Mouse (Mus musculus) 3134 (cell line): ENCODE results near the gene Rc3h2.

Experiments
- DNase-seq: peaks from one replicate; pipeline ENCODE4 v3.0.0-alpha.2; 2011; ENCODE audit warnings: low spot score; ENCODE audit not compliant: insufficient read length; ENCODE audit errors: extremely low read depth

Gene Rc3h2

DNA sequence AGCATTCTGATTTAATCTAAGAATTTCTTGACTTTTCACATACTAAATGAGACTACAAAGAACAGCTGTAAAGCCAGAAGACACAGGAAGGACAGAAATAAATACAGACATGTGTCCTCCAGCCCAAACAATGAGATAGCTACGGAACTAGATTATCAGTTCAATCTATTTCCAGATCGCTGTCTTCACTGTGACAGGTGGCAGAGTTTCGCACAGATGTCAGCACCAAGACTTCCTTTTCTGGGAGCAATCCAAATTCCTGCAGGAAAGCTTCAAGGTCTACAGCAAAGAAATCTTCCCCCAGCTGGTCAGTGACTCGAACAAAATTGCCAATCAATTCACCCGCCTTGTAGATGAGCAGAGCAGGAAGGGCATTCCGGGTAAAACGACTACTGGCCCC, 71.0 kb downstream of the Rc3h2 start:
- no peak for DNase-seq

DNA sequence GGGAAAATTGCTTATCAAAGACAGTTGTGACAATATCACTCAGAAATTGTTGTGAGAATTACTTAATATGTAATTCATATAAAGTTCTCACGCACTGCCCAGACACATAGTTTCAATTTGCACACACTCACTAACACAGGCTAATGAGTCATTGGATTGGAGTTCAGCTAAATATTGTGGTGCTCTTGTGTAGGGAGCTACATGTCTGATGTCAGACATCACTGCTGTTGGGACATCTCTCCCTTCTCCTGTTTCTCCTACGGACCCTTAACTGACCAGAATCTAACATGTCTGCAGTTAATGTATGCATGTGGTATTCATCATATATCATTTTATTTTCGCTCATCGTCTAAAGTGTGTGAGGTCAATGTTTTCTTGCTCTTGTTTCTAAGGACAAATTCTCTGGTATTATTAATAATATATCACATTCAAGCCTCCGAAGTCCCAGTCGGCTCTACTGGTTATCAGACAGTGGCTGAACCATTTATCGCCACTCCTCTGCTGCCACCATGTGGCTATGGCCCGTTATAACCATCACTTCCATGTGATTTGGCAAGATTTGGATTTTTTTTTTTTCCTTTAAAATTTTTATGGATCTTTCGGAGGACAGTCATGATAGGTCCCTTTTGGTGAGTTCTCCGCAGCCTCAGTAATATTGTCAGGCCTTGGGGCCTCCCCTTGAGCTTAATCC, 84.1 kb downstream of the Rc3h2 start:
- peak; percentile 18 for DNase-seq

DNA sequence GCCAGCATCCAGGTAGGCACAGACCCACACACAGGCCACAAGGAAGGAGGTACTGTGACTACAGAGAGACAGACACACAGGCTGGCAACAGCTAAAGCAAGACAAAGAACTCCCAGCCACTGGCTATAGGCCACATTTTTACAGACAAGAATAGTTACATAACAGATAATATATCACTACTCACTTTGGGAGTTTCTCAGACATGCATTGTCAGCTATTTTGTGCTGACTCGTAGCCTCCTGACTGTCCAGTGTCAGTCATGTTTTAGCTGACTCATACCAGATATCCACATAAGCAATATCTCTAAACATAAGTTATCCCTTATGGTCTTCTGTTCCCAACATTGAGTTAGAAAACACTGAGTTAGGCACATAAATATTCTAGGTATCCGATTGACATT, 89.4 kb downstream of the Rc3h2 start:
- no peak for DNase-seq

DNA sequence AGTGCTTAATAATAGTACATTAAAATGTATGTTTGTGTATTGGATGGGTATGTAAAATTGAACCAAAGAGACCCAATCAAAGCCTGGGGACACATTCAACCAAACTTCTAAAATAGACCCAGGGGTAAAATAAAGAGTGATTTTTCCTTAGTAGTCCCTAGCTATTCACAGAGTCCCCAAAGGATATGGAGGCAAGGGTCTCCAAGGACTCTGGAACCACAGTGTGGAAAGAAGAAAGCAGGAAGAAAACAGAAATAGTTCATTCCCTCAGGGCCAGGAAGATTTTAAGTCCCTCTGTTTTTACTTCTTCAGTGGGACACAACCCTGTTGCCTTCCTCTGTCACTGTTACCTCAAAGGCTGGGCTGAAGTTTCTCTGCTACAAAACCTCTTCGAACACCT, 96.5 kb downstream of the Rc3h2 start, which contains the start of gene Olfr368:
Gene Olfr368 (plus strand): TSS at position 301 of the 400 bp plus-strand sequence.
- DNase-seq, result no peak
